Mouse (Mus musculus): ENCODE measurements at regions not wholly inside any gene's neighbourhood (a gene's known extent, or its start where the extent isn't known, plus 50 kb on each side); places are given as distances from the start of the nearest gene placed in this dataset.

DNA sequence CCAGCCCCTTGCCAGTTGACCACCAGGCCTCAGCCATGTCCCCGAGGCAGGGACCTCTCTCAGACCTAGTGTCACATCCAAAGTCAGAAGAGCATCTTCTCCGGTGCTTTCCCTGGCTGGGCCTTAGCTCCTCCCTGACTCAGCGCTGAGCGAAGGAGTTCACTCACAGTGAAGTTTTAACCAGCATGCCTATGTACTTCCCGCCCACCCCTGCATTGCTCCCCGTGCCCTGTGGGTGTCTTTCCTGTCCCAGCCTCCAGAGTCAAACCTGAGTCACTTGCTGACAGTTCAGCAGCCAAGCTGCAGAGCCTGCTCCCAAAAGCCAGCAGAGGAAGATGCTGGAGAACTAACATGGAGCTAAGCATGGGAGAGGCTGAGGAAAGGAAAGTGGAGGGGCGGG is 55.6 kb upstream of the Unc5a start:
- DNase-seq (ENCODE audit: extremely low read depth, low read depth) = no peak

DNA sequence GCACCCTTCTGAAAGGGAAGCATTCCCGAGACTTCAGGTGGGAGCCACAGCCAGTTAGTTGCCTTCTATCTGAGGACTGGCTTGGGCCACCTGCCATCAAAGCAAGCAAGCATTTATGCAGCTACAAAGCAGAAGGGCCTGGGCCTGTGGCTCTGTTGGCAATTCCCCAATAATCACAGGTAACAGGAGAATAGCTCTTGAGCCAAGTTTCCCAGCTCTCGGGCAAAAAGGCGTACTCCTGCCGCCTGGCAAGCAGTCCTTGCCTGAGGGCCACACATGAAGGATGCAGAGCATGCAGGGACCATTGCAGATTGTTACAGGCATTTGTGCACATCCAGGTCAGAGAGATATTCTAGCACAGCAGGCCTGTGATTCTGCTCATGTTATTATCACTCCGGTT is 53.2 kb upstream of the Unc5a start:
- DNase-seq (ENCODE audit: extremely low read depth, low read depth) = no peak
